Comparison of ENCODE assay signal across 9 mouse cellular contexts in genomic region chr9:63941747-63942607, GRCm38 (mm10).
DNase-seq lines count a peak whose midpoint lies in the region; ATAC-seq and TF ChIP-seq lines count a peak whose summit lies in the region.
"Had no signal": no experiment of that assay in that cellular context is flagged by ENCODE, and none has a peak within 500 bp of the region (broad histone marks: within the 10 kb centered on the region; RNA-seq: fewer than 3 reads in every experiment).

No protein-coding gene starts in this region.

- ATAC-seq in midbrain, embryonic 11.5 days (ENCODE audit: low FRiP score), result no peak
- ATAC-seq in hindbrain, embryonic 12.5 days (ENCODE audit: low FRiP score), result no peak
- no peak for ATAC-seq in cerebellum, adult (ENCODE audit: insufficient number of reproducible peaks, low FRiP score, low TSS enrichment)

- H3K27ac ChIP-seq in midbrain, embryonic 10.5 days (replicated peaks), result peak overlapping the region; percentile 74
- no peak overlapping the region for H3K27ac ChIP-seq in midbrain, embryonic 11.5 days (ENCODE audit: low read depth, low read length)
- H3K27ac ChIP-seq in embryonic fibroblast, embryonic 13.5 days (ENCODE audit: insufficient read depth, low read length), result peak overlapping the region; percentile 97
- peak overlapping the region; percentile 73 for H3K27ac ChIP-seq in hindbrain, embryonic 12.5 days
- H3K27ac ChIP-seq: liver, embryonic 15.5 days had no signal

- no peak overlapping the region for H3K4me2 ChIP-seq in midbrain, embryonic 11.5 days
- no peak overlapping the region for H3K4me2 ChIP-seq in hindbrain, embryonic 12.5 days (replicated peaks)
- H3K4me2 ChIP-seq: liver, embryonic 15.5 days had no signal

- H3K9ac ChIP-seq in midbrain, embryonic 11.5 days (ENCODE audit: low read length), result no peak overlapping the region
- H3K9ac ChIP-seq in hindbrain, embryonic 12.5 days, result peak overlapping the region; percentile 56
- H3K9ac ChIP-seq: liver, embryonic 15.5 days had no signal

- no peak overlapping the region for H3K4me3 ChIP-seq in midbrain, embryonic 10.5 days
- no peak overlapping the region for H3K4me3 ChIP-seq in midbrain, embryonic 11.5 days (ENCODE audit: low read depth, low read length)
- H3K4me3 ChIP-seq in embryonic fibroblast, embryonic 13.5 days (ENCODE audit: insufficient read depth, low read length), result no peak overlapping the region
- no peak overlapping the region for H3K4me3 ChIP-seq in hindbrain, embryonic 12.5 days
- H3K4me3 ChIP-seq: liver, embryonic 15.5 days had no signal

- H3K9me3 ChIP-seq in midbrain, embryonic 10.5 days (replicated peaks), result no peaks in the 10 kb centered on the region
- no peaks in the 10 kb centered on the region for H3K9me3 ChIP-seq in midbrain, embryonic 11.5 days (ENCODE audit: control insufficient read depth, low read length)
- H3K9me3 ChIP-seq in hindbrain, embryonic 12.5 days (replicated peaks), result no peaks in the 10 kb centered on the region
- H3K9me3 ChIP-seq: liver, embryonic 15.5 days had no signal

- no peak for TF ChIP-seq CTCF in embryonic fibroblast, embryonic 13.5 days (IDR thresholded peaks at IDR 0.05; ENCODE audit: borderline replicate concordance, insufficient read depth, low read length)

- DNase-seq in midbrain, embryonic 10.5 days (ENCODE audit: low spot score), result no peak
- no peak for DNase-seq in midbrain, embryonic 11.5 days (ENCODE audit: low spot score, missing footprints)
- peak; percentile 63 for DNase-seq in lung, postnatal 36 days
- no peak for DNase-seq in right cerebral cortex, adult 2 months (ENCODE audit: low spot score in 2 of 2)
- no peak for DNase-seq in thymus, postnatal 36 days

- H3K27me3 ChIP-seq in midbrain, embryonic 10.5 days (ENCODE audit: low read depth, poor library complexity, severe bottlenecking), result no peaks in the 10 kb centered on the region
- no peaks in the 10 kb centered on the region for H3K27me3 ChIP-seq in midbrain, embryonic 11.5 days (ENCODE audit: control insufficient read depth, insufficient read depth, low read length)
- H3K27me3 ChIP-seq in hindbrain, embryonic 12.5 days, result 0 out of 2 replicates have a peak, but pooled peaks cover 2% of the 10 kb centered on the region
- H3K27me3 ChIP-seq: liver, embryonic 15.5 days had no signal

- WGBS in midbrain, embryonic 10.5 days, result 76% methylated on average over 12 of the region's 12 CpGs
- 76% methylated on average over 12 of the region's 12 CpGs for WGBS in midbrain, embryonic 11.5 days
- 68% methylated on average over 12 of the region's 12 CpGs for WGBS in hindbrain, embryonic 12.5 days

- H3K36me3 ChIP-seq in midbrain, embryonic 10.5 days, result no peaks in the 10 kb centered on the region
- no peaks in the 10 kb centered on the region for H3K36me3 ChIP-seq in midbrain, embryonic 11.5 days (ENCODE audit: control insufficient read depth, insufficient read depth, low read length)
- H3K36me3 ChIP-seq in hindbrain, embryonic 12.5 days, result no peaks in the 10 kb centered on the region
- H3K36me3 ChIP-seq: liver, embryonic 15.5 days had no signal

- peaks cover 8% of the 10 kb centered on the region for H3K4me1 ChIP-seq in midbrain, embryonic 10.5 days
- H3K4me1 ChIP-seq in midbrain, embryonic 11.5 days (ENCODE audit: control insufficient read depth, insufficient read depth, low read length), result no peaks in the 10 kb centered on the region
- H3K4me1 ChIP-seq in embryonic fibroblast, embryonic 13.5 days (ENCODE audit: control insufficient read depth, insufficient read depth, low read length), result peaks cover 16% of the 10 kb centered on the region
- H3K4me1 ChIP-seq in hindbrain, embryonic 12.5 days, result peaks cover 10% of the 10 kb centered on the region
- H3K4me1 ChIP-seq: liver, embryonic 15.5 days had no signal

- peak; percentile 51; the same call in 1 of the 2 replicates for TF ChIP-seq POLR2A in embryonic fibroblast, embryonic 13.5 days (IDR thresholded peaks at IDR 0.05; ENCODE audit: low read depth, low read length)
